Mouse (Mus musculus) gastrocnemius, postnatal 10 days (tissue): ENCODE results near the gene C1rb. TPM values are rescaled to one million over a fixed set of nuclear protein-coding genes. Genes with fewer than 3 reads are reported as not detected.
A peak's percentile ranks its signal among the peaks of the same experiment; 100 is the strongest.
"Not testable (repeated sequence)": the region's sequence is repeated elsewhere in the genome, so short reads cannot be mapped to it uniquely, and the experiment has no call there.

Experiments
- DNase-seq: peaks from one replicate; pipeline ENCODE4 v3.0.0; 2021; ENCODE audit warnings: mixed read lengths
- long read RNA-seq, 2 experiments: library from polyadenylated mRNA; stranded (forward); transcript quantifications; one replicate each; pipeline ENCODE4 v2.0.0; 2021
- total RNA-seq, 2 experiments: library from RNA; stranded (reverse); gene quantifications; 2 replicates each; pipeline ENCODE4 v1.2.3; 2021

The C1rb gene
- 1 to 10 TPM; 1.9 to 2.0 TPM for total RNA-seq
- long read RNA-seq, experiment 1, result 0 reads
- long read RNA-seq, experiment 2, result 0 reads

DNA sequence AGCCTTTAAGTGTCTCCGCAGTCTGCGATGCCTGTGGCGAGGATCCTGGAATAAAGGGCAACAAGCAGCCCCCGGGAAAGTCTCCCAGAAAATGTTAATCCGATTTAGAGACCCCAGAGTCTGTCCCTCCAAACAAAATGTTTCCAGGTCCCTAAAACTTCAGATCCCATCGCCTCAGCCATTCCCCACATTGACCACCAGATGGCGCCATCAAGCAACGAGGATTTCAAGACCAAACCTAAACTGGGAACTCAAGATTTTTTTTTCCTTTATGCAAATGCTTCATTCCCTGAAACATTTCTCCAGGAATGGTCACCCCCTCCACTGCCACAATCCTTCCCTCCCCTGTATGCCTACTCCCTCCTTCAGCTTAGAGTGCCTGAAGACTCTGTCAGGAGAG, at the start of gene C1rb:
Gene C1rb (plus strand): TSS at position 269 of the 400 bp plus-strand sequence.
- DNase-seq, result peak; percentile 63

DNA sequence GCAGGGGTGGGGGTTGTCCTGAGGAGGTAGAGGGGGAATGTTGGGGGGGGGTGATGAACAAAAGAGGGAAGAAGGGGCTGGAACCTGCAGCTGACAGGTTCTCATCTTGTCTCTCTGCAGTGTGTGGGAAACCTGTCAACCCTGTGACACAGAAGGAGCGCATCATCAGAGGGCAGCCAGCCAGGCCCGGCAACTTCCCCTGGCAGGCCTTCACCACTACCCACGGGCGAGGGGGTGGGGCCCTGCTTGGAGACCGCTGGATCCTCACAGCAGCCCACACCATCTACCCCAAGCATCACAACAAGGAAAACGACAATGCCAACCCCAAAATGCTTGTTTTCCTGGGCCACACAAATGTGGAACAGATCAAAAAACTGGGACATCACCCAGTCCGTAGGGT, 48.0 kb upstream of the C1rb start:
- not testable (repeated sequence) for DNase-seq

DNA sequence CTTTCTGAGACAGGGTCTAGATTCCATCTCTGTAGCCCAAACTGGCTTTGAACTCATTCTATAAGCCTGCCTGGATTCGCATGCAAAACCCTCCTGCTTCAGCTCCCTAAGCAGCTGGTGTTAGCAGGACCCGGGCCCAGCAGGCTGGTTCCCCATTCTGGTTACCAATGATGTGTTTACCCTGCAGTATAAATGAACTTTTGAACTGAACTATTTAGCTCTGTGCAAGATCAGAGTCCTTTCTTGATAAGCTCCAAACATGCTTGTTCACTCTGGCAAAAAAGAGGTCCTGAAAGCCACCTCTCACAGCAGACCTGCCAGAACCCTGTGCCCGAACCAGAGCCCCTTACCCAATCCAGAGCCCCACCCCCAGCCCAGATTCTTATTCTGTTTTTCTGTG, 42.2 kb upstream of the C1rb start:
- no peak for DNase-seq

DNA sequence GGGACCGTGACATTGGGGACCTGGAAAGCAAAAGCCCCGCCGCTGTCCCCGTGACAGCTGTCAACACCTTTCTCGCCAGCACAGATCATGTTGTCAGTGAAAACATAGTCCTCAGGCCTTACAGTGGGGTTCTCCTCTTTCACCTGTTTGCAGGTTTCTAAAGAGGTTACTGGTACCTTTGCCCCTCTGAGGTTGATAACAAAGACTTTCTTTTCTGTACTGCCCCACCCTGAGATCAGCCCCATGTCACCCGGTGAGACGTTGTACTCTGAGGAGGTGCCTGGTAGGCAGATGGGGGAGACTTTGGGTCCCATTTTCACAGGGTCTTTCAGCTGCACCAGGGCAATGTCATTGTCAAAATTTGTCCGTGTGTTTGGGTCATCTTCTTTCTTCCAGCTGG, 39.0 kb upstream of the C1rb start:
- no peak for DNase-seq

DNA sequence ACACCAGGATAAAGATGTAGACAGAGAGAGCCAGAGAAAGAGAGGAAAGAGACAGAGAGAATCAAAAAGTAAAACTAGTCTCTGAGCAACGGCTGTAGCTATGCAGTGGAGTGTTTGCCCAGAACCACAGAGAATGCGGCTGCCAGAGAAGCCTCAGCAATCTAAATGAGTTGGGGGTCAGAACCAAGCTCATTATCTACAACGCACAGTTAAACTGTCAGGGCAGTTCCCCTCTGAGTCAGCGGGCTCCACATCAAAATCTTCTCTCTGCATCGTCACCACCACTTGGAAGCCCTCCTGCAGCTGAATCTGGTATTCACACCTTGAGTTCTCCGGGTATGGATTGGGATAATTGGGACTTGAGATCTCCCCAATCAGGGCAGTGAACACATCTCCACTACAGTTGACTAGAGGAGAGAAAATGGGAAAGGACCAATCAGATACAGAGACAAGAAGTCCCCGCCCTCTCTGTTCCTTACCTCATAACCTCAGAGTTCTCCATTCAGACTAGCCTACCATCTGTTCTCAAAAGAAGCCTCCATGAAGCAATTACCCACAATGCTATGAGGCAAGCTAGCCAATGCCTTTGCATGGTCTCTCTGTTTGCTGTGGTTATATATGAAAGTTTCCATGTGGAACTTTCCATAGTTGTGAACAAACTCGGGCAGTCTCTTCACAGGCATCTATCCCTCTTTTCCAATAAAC, 33.8 kb upstream of the C1rb start:
- DNase-seq, result not testable (repeated sequence)

DNA sequence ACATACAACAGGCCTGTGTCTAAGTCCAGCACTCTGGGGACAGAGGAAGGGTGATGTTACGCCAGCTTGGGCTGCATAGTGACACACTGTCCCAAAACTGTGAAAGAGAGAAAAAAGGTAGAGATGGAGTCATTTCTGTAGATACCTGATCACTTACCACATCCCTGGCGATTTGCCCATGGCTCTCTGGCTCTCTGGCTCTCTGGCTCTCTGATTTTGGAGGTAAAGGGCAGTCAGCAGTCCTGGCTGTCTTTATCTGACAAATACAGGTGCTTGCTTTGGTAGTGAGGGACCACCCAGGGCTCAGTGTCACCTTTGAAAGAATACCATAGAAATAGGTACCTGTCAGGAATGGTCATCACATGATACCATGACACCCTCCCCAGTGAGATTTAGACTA, 28.9 kb upstream of the C1rb start:
- DNase-seq, result not testable (repeated sequence)

DNA sequence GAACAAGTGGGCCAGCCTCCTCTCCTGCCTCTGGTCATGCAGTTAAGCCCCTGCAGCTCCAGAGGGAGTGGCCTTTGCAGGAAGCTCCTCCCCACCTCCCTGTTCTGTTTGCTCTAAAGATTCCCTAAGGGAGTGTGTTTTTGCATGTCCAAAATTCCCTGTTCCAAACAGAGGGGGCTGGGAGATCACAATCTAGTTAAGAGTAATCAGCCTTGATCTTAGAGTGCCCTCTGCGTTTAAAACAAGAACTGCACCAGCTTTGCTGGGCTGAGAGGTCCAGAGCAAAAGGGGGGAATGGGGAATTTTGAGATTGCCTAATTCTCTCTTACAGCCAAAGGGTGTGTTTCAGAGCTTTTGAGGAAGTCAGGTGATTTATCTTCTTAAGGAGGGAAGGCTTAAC, 27.8 kb upstream of the C1rb start, which contains the start of gene C1s1:
Gene C1s1 (minus strand): TSS at position 76 of the 400 bp plus-strand sequence.
- DNase-seq, result peak; percentile 53

DNA sequence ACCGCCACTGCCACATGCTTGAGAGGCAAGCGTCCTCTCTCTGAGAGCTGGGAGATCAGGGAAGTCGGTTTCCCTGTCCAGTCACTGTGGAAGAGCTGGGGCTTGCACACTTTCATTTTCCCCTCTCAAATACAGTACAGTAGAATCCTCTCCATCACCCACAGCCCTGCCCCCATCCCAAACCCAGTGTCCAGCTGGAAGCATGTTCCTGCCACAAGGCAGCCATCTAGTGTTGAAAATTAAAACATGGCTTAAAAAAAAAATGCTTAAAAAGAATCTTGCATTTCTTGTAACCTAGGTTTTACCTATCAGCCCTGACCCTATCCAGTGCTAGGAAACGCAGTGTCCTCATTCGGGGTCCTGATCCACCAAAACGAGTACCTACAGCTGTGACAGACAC, 25.6 kb upstream of the C1rb start:
- DNase-seq, result peak; percentile 12

DNA sequence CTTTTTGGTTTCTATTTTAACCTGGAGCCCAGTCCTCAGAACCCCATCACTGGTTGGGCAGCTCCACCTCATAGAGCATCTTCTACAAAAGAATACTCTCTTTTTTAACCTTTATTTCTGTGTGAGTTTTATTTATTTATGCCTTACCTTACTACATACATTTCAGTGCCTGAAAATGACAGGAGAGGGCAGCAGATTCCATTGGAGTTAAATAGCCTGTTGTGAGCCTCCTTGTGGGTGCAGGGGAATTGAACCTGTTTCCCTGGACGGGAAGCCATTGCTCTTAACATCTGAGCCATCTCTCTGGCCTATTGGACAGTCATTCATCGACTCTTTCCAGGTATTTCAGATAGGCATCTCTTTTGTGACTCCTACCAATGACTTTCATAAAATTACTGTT, 24.7 kb upstream of the C1rb start:
- no peak for DNase-seq

DNA sequence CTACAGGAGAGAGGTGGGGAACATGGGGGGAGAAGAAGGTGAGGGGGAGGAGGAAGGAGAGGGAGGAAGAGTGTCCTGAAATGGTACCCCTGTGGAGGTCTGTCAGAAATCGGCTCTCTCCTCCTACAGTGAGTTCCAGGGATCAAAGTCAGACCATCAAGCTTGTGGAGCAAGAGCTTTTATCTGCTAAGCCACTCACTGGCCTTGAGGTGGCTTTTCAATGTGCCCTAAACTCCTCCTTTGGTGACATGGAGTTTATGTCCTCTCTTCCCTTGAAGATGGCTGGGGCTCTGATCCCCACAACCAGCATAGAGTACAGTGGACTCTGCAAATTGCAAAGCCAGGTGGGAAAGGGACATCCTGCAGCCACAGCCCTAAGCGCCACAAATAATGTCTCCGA, 22.1 kb upstream of the C1rb start:
- not testable (repeated sequence) for DNase-seq

DNA sequence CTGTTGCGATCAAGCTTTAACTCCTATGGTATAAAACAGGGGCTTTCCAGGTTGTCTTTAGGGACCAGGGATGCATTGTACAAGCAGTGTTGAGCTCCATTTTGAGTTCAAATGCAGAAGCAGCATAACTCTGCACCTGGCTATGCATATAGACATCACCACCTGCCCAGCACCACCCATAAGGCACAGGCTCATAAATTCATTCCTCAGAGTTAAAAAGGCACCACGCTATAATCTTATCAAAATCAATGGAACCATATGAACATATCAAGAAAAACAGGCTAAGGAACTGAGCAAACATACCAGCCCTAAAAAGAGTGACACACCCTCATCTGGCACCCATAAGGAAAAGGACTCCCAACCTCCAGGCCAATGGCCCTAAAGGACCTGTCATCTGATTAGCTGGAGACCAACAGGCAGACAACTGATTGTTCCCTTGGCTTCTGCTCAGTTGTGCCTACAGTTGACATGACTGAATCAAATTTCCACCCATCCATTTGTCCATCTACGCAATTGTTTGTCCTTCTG, 21.0 kb upstream of the C1rb start:
- DNase-seq, result no peak

DNA sequence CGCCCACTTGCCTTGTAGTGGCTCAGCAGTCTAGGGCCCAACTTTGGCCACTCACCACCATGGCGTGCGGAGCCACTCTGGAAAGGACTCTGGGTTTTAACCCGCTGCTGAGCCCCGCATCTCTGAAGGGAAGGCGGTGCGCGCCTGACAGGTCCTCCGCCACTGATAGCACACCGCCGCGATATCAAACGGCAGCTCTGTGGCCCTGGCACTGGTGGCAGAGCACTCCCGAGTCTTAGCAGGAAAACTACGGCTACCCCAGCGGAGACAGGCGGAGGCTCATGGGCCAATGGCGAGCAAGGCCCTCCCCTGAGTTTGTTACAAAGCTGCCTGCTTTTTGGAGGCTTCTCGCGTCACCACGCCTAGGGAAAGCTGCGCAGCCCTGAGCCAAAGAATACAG, 17.3 kb upstream of the C1rb start:
- no peak for DNase-seq

DNA sequence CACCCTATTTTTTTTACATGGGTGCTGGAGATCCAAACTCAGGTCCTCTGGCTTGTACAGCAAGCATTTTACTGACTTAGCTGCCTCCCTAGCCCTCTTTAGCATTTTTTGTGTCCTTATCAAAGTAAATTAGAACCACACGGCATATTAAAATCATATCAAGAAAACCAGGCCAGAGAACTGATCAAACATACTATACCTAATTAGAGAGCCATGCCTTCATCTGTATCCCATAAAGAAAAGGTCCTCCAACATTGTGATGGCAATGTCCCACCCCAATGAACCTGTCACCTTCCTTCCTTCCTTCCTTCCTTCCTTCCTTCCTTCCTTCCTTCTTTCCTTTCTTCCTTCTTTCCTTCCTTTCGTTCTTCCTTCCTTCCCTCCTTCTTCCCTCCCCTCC, 14.1 kb upstream of the C1rb start:
- DNase-seq, result not testable (repeated sequence)

DNA sequence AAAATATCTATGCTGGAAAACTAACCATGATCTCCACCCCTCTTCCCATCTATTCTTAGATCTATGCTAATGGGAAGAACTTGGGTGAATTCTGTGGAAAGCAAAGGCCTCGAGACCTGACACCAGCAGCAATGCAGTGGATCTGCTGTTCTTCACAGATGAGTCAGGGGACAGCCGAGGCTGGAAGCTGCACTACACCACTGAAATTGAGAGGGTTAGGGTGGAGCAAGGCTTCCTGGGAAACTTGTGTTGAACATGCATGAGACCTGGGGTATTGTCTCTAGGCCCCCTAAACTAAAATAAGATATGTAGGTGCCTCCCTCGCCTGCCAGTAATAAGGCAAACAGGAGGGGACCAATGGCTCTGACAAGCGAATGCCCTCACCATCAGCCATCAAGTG, 8.9 kb upstream of the C1rb start:
- not testable (repeated sequence) for DNase-seq

DNA sequence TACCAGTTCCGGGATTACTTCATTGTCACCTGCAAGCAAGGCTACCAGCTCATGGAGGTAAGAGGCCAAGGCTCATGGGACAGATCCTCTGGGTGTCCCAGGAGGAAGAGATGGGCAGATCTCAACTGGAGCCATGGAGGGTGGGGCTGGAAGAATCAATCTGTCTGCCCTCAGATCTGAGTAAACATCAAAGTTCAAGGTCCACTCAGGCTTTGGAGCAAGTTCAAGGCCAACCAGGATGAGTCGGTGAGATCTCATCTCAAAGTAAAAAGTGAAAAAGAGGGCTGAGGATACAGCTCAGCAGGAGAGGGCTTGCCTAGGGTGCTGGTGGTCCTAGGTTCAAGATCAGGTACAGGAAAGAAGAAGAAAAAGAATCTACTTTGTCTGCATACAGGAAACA, 8.5 kb upstream of the C1rb start:
- not testable (repeated sequence) for DNase-seq

DNA sequence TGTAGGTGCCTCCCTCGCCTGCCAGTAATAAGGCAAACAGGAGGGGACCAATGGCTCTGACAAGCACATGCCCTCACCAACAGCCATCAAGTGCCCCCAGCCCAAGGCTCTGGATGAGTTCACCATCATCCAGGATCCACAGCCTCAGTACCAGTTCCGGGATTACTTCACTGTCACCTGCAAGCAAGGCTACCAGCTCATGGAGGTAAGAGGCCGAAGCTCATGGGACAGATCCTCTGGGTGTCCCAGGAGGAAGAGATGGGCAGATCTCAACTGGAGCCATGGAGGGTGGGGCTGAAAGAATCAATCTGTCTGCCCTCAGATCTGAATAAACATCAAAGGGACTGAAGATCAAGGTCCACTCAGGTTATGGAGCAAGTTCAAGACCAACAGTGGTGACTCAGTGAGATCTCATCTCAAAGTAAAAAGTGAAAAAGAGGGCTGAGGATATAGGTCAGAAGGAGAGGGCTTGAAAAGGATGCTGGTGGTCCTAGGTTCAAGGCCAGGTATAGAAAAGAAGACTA, 5.1 kb downstream of the C1rb start:
- not testable (repeated sequence) for DNase-seq

DNA sequence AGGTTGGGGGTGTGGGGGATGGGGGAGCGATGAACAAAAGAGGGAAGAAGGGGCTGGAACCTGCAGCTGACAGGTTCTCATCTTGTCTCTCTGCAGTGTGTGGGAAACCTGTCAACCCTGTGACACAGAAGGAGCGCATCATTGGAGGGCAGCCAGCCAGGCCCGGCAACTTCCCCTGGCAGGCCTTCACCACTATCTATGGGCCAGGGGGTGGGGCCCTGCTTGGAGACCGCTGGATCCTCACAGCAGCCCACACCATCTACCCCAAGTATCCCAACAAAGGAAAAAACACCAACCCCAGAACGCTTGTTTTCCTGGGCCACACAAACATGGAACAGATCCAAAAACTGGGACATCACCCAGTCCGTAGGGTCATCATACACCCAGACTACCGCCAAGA, 10.1 kb downstream of the C1rb start:
- DNase-seq, result not testable (repeated sequence)

DNA sequence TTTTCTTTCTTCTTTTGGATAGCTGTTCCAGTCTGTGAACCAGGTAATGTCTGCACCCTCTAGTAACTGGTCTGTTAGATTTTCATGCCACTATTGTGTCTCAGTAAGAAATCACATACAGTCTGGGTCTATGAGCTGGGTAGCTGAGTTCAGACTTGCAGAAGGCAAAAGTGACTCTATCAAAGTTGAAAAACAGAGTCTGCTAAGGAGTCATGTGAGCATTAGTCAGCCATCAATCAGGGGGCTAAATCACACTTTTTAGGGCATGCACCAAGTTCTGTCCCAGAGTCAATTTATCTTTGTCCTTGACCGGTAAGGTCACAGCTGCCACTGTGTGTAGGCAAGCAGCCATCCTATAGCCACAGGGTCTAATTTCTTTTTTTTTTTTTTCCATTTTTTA, 12.1 kb downstream of the C1rb start:
- no peak for DNase-seq

DNA sequence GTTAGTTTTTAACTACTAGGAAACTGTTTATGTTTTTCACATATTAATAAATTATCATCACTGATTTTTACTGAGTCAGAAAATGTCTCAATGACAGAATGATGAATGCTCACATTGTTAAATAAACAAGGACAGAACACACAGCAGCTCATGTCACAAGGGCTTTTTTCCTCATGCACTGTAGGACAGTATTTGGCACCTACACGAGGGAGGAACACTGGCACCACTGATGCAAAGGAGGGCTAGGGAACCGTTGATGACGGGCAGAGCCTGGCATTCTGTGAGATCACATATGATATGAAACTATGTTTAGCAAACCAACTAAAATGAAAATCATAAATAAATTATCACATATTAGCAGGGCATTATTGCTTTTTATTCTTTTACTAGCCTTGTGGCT, 14.8 kb downstream of the C1rb start:
- DNase-seq, result no peak

DNA sequence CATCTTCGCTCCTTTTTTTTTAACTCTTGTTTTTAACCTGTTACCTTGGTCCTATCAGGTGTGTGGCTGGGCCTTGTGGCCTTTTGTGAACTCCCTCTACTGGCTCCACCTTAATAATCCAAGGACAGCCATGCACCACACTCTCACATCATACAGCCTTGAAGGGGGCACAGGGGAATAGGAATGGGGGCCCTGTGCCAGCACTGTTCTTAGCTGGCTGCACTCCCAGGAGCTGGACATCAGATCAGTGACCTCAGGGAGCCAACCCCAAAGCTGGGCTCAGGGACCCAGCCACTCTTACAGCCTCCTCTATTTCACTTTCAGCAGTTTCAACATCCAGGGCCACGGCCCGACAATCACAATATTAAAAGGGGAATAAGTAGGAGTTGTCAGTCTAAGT, 15.7 kb downstream of the C1rb start:
- DNase-seq, result peak; percentile 8

DNA sequence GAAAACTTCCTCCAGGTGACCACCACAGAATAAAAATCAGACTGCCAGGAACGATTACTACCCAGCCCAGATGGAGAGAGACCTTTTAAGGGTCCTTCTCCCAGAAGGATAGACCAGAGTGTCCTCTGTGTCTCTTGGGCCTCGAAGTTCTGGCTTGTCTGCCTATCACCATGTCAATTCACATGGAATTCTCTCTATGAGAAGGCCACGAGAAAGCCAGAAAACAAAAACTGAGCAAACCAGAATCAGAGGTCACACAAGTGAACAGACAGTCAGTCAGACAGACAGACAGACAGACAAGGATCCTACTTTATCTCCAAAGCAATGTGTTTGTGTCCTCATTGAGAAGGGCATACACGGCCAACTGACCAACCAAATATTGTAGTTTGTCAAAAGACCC, 16.2 kb downstream of the C1rb start:
- DNase-seq, result no peak

DNA sequence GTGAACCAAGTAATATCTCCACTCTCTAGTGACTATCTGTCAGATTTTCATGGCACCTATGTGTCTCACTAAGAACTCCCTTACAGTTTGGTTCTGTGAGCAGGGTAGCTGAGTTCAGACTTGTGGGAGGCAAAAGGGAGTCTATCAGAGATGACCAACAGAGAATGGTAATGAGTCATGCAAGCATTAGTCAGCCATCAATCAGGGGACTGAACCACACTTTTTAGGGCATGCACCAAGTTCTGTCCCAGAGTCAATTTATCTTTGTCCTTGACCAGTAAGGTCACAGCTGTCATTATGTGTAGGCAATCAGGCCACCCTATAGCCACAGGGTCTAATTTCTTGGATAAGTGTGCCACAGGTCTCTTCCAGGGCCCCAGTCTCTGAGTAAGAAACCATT, 18.7 kb downstream of the C1rb start:
- DNase-seq, result no peak

DNA sequence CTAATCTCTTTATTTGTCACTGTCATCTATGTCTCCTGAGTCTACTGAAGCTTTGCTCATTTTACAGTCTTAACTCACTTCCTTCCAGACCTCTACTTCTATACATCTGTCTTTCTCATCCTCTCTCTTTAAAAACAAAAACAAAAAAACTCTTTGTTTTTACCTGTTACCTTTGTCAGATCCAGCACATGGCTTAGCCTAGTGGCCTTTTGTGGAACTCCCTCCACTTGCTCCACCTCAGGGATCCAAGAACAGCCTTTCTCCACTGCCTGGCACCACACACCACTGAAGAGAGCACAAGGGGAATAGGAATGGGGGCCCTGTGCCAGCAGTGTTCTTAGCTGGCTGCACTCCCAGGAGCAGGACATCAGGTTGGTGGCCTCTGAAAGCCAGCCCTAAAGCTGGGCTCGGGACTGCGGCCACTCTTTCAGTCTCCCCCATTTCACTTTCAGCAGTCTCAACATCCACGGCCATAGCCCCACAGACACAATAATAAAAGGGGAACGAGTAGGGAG, 22.1 kb downstream of the C1rb start:
- peak; percentile 10 for DNase-seq

DNA sequence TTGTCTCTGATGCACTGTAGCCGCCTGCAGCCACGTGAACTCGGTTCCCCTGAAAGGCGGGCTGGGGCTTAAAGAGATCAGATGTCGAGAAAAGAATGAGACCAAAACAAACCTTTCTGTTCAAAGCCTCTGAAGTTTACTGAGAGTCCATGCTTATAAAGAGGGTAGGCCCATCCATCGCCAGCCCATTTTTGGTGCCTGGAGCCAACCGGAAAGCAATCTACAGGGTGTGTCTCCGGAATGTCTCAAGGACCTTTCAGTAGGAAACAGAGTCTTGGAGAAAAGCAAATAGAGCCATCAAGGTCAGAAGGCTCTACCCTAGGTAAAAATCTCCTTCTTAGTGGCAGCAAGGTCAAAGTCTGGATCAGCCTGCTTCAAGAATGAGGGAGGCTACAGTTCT, 23.0 kb downstream of the C1rb start:
- DNase-seq, result no peak
